8 mouse cellular contexts compared by ENCODE assay signal in genomic region chr12:111758381-111759175, GRCm38 (mm10). TPM values are rescaled to one million over a fixed set of nuclear protein-coding genes. Genes with fewer than 3 reads are reported as not detected.
DNase-seq lines count a peak whose midpoint lies in the region; ATAC-seq and TF ChIP-seq lines count a peak whose summit lies in the region.

TSS of gene Klc1 (plus strand) at chr12:111758849.

- WGBS in forebrain, postnatal 0 days = 4% methylated on average over 72 of the region's 85 CpGs
- under 1% methylated on average over 84 of the region's 85 CpGs for WGBS in lung, embryonic 15.5 days

- H3K36me3 ChIP-seq in ES-E14 (ENCODE audit: control insufficient read depth, insufficient read depth, low read length, poor library complexity, severe bottlenecking) = peaks cover 5% of the 10 kb centered on the region; the same call in 1 of the 2 replicates
- peaks cover 10% of the 10 kb centered on the region; the same call in 1 of the 2 replicates for H3K36me3 ChIP-seq in forebrain, postnatal 0 days (ENCODE audit: insufficient read depth)
- H3K36me3 ChIP-seq in lung, embryonic 15.5 days = 0 out of 2 replicates have a peak, but pooled peaks cover 8% of the 10 kb centered on the region

- peak; percentile 90 for ATAC-seq in forebrain, postnatal 0 days
- ATAC-seq in lung, embryonic 15.5 days (ENCODE audit: borderline replicate concordance, extremely low read depth, low FRiP score, low TSS enrichment) = peak; percentile 75

- DNase-seq in ES-E14 (ENCODE audit: low read depth, low spot score) = no peak
- peak; percentile 73 to 94 for DNase-seq in cerebellum, adult 18-20 months
- DNase-seq in forebrain, postnatal 0 days = peak; percentile 91
- DNase-seq in heart, postnatal 36 days = peak; percentile 88 to 91
- DNase-seq in layer of hippocampus, adult 8-10 months (ENCODE audit: low spot score in 2 of 2) = peak; percentile 61 to 77
- peak; percentile 43 for DNase-seq in ovary, adult 18-20 months (ENCODE audit: low spot score)
- peak; percentile 78 for DNase-seq in thymus, postnatal 0 days (ENCODE audit: low spot score)

- peak within 1 kb of the TSS; percentile 98 for H3K4me2 ChIP-seq in forebrain, postnatal 0 days (ENCODE audit: low read depth)
- H3K4me2 ChIP-seq in lung, embryonic 15.5 days = peak within 1 kb of the TSS; percentile 97

- H3K4me1 ChIP-seq in ES-E14 (ENCODE audit: control insufficient read depth in 2 of 2, insufficient read depth in 2 of 2, low read length in 2 of 2, poor library complexity in 1 of 2) = peaks cover 0 to 22% of the 10 kb centered on the region in 2 experiments; a peak in 2 of 4 replicates
- H3K4me1 ChIP-seq in forebrain, postnatal 0 days (ENCODE audit: insufficient read depth) = peaks cover 18% of the 10 kb centered on the region
- H3K4me1 ChIP-seq in lung, embryonic 15.5 days = peaks cover 35% of the 10 kb centered on the region

- intact Hi-C loops in heart, postnatal 36 days (cut with DNase I) = no loop called here

- no peak within 1 kb of the TSS for H3K27ac ChIP-seq in ES-E14 (ENCODE audit: insufficient read depth, low read depth, low read length, poor library complexity, severe bottlenecking)
- peak within 1 kb of the TSS; percentile 95 for H3K27ac ChIP-seq in forebrain, postnatal 0 days (ENCODE audit: low read depth, low read length)
- H3K27ac ChIP-seq in lung, embryonic 15.5 days = peak within 1 kb of the TSS; percentile 86

- peak within 1 kb of the TSS; percentile 86 to 99 for H3K4me3 ChIP-seq in ES-E14 (ENCODE audit: insufficient read depth in 1 of 2, low read depth in 1 of 2, low read length in 2 of 2, poor library complexity in 1 of 2, severe bottlenecking in 1 of 2)
- peak within 1 kb of the TSS; percentile 96 for H3K4me3 ChIP-seq in forebrain, postnatal 0 days (ENCODE audit: low read depth, low read length)
- H3K4me3 ChIP-seq in lung, embryonic 15.5 days = peak within 1 kb of the TSS; percentile 78

- no peaks in the 10 kb centered on the region for H3K27me3 ChIP-seq in forebrain, postnatal 0 days (ENCODE audit: insufficient read depth, low read length)
- H3K27me3 ChIP-seq in lung, embryonic 15.5 days = no peaks in the 10 kb centered on the region

- H3K9me3 ChIP-seq in ES-E14 (ENCODE audit: control insufficient read depth, insufficient read depth, low read depth, low read length) = no peaks in the 10 kb centered on the region
- H3K9me3 ChIP-seq in forebrain, postnatal 0 days (ENCODE audit: low read length) = no peaks in the 10 kb centered on the region
- no peaks in the 10 kb centered on the region for H3K9me3 ChIP-seq in lung, embryonic 15.5 days

- TF ChIP-seq CTCF in forebrain, postnatal 0 days (IDR thresholded peaks at IDR 0.05; ENCODE audit: low read depth) = no peak

- in situ Hi-C loops in ES-E14 (cut with MboI; ENCODE audit: low sequenced_read_pairs in 2 of 2, unreplicated experiment in 2 of 2) = no loop called here

- peak within 1 kb of the TSS; percentile 87 for H3K9ac ChIP-seq in ES-E14 (ENCODE audit: insufficient read depth, low read depth, low read length, poor library complexity, severe bottlenecking)
- H3K9ac ChIP-seq in forebrain, postnatal 0 days = peak within 1 kb of the TSS; percentile 99
- H3K9ac ChIP-seq in lung, embryonic 15.5 days = peak within 1 kb of the TSS; percentile 96

TF ChIP-seq in ES-E14, 5 proteins besides CTCF, POLR2A, EP300 and RAD21:
- TF ChIP-seq ZNF384 (IDR thresholded peaks at IDR 0.05; ENCODE audit: low read depth, low read length) (no peak), HCFC1 (IDR thresholded peaks at IDR 0.05; ENCODE audit: borderline replicate concordance, insufficient read depth, low read length) (peak; percentile 57; the same call in 1 of the 2 replicates), MAFK (IDR thresholded peaks at IDR 0.05; ENCODE audit: insufficient read depth, low read depth, low read length) (0 out of 2 replicates have a peak, but pooled peaks have one; percentile 41)
TF ChIP-seq in ES-E14: peak in this region for 2.

RNA-seq across cellular contexts. Expression of gene Klc1, which starts in this region (rescaled TPM):
- total RNA-seq in ES-E14 (2012; rRNA removed) = 47.2 and 47.9 TPM in 2 replicates
- 596 and 608 TPM in 2 replicates for total RNA-seq in forebrain, postnatal 0 days (2014; rRNA removed)
- polyA plus RNA-seq in forebrain, postnatal 0 days (2015; fragmentation: Nextera tagmentation; extraction: Ambion mirVana) = 592 and 640 TPM in 2 replicates
- 10 to 100 TPM; 84.4 to 94.2 TPM for total RNA-seq in heart, postnatal 36 days (2021)
- 100 to 1,000 TPM; 630 to 651 (median 634) TPM for total RNA-seq in layer of hippocampus, adult 8-10 months (2022)
- 89.8 and 95.9 TPM in 2 replicates for polyA plus RNA-seq in lung, embryonic 15.5 days (2015; fragmentation: Nextera tagmentation; extraction: Ambion mirVana)
- polyA plus RNA-seq in thymus, postnatal 0 days (2015; fragmentation: Nextera tagmentation; extraction: Ambion mirVana) = 46.9 and 52.2 TPM in 2 replicates
